16 mouse cellular contexts compared by ENCODE assay signal in genomic region chr3:30448624-30449023, GRCm38 (mm10).
DNase-seq lines count a peak whose midpoint lies in the region; ATAC-seq and TF ChIP-seq lines count a peak whose summit lies in the region.
"Had no signal": no experiment of that assay in that cellular context is flagged by ENCODE, and none has a peak within 500 bp of the region (broad histone marks: within the 10 kb centered on the region; RNA-seq: fewer than 3 reads in every experiment).

No protein-coding gene starts in this region.

- H3K4me1 ChIP-seq in E14TG2a.4 (replicated peaks; ENCODE audit: low read depth, low read length), result peaks cover 14% of the 10 kb centered on the region
- H3K4me1 ChIP-seq in lung, embryonic 16.5 days (replicated peaks; ENCODE audit: control insufficient read depth, insufficient read depth, low read length), result no peaks in the 10 kb centered on the region; the same call in 1 of the 2 replicates
- H3K4me1 ChIP-seq: liver, embryonic 13.5 days had no signal

- DNase-seq in embryo, embryonic 10 days (ENCODE audit: low spot score), result peak; percentile 22
- no peak for DNase-seq in embryo, embryonic 10.5 days (ENCODE audit: low spot score)
- peak; percentile 63 for DNase-seq in kidney, adult 9 months
- no peak for DNase-seq in kidney, adult 11 months
- no peak for DNase-seq in right cerebral cortex, postnatal 4 days
- DNase-seq: adrenal gland, postnatal 25 days; cerebellum, adult 8-10 months; layer of hippocampus, postnatal 36 days; liver, embryonic 13.5 days; thymus, adult 18-20 months had no signal

- no peaks in the 10 kb centered on the region for H3K27me3 ChIP-seq in E14TG2a.4 (ENCODE audit: insufficient read depth, low read length)
- H3K27me3 ChIP-seq in lung, embryonic 16.5 days (ENCODE audit: control insufficient read depth, insufficient read depth, low read depth, low read length), result no peaks in the 10 kb centered on the region
- H3K27me3 ChIP-seq: embryonic facial prominence, embryonic 15.5 days; liver, embryonic 13.5 days; midbrain, embryonic 15.5 days had no signal

- peak; percentile 67 for ATAC-seq in lung, embryonic 16.5 days (ENCODE audit: low read depth)
- ATAC-seq in activated CD4-positive, CD25-positive, alpha-beta regulatory T cell, adult 4 months, result no peak
- ATAC-seq: midbrain, embryonic 15.5 days had no signal

- WGBS in lung, embryonic 16.5 days, result 43% methylated on average over 1 of the region's 1 CpGs

- H3K36me3 ChIP-seq in E14TG2a.4 (ENCODE audit: insufficient read depth, low read length), result no peaks in the 10 kb centered on the region
- no peaks in the 10 kb centered on the region for H3K36me3 ChIP-seq in lung, embryonic 16.5 days (ENCODE audit: control insufficient read depth, insufficient read depth, low read length)
- H3K36me3 ChIP-seq: embryonic facial prominence, embryonic 15.5 days; heart, embryonic 10.5 days; liver, embryonic 13.5 days; midbrain, embryonic 15.5 days had no signal

- peak; percentile 26; the same call in 1 of the 2 replicates for TF ChIP-seq CTCF in E14TG2a.4 (conservative IDR thresholded peaks at IDR 0.05; ENCODE audit: low read length)

- no peak overlapping the region for H3K27ac ChIP-seq in lung, embryonic 16.5 days (ENCODE audit: low read length)
- H3K27ac ChIP-seq: embryonic facial prominence, embryonic 15.5 days; heart, embryonic 10.5 days; liver, embryonic 13.5 days; midbrain, embryonic 15.5 days had no signal

- H3K9me3 ChIP-seq in E14TG2a.4 (ENCODE audit: low read length), result peaks cover under 1% of the 10 kb centered on the region; the same call in 1 of the 2 replicates
- H3K9me3 ChIP-seq in lung, embryonic 16.5 days (ENCODE audit: control insufficient read depth, low read length), result no peaks in the 10 kb centered on the region
- H3K9me3 ChIP-seq: embryonic facial prominence, embryonic 15.5 days; heart, embryonic 10.5 days; liver, embryonic 13.5 days; midbrain, embryonic 15.5 days had no signal

- no peak overlapping the region for H3K9ac ChIP-seq in lung, embryonic 16.5 days (ENCODE audit: low read length)
- H3K9ac ChIP-seq: embryonic facial prominence, embryonic 15.5 days; liver, embryonic 13.5 days; midbrain, embryonic 15.5 days had no signal

- no peak overlapping the region for H3K4me3 ChIP-seq in E14TG2a.4 (replicated peaks; ENCODE audit: low read length)
- no peak overlapping the region for H3K4me3 ChIP-seq in lung, embryonic 16.5 days (ENCODE audit: low read length)
- H3K4me3 ChIP-seq: embryonic facial prominence, embryonic 15.5 days; heart, embryonic 10.5 days; liver, embryonic 13.5 days; midbrain, embryonic 15.5 days had no signal

- no peak overlapping the region for H3K4me2 ChIP-seq in lung, embryonic 16.5 days (ENCODE audit: low read depth, low read length)
- H3K4me2 ChIP-seq: embryonic facial prominence, embryonic 15.5 days; liver, embryonic 13.5 days; midbrain, embryonic 15.5 days had no signal

Comparison
In these comparisons a context has a peak if more than half of its experiments do, and no peak if none do; other contexts are left out.
1. DNase-seq: peak in embryo, embryonic 10 days (single experiment) and kidney, adult 9 months (single experiment); none in embryo, embryonic 10.5 days (single experiment), kidney, adult 11 months (single experiment) and right cerebral cortex, postnatal 4 days (single experiment).